Mouse (Mus musculus) thymus, adult 2 months (tissue): ENCODE data around the gene Tent4a.

Experiments used
- CTCF ChIP-seq: fragments of 200-500 bp; IDR thresholded peaks from 2 replicates; pipeline ENCODE4 v1.5.1; 2012; ENCODE audit warnings: mild to moderate bottlenecking, control low read depth, low read length, moderate library complexity, borderline replicate concordance; ENCODE audit not compliant: control insufficient read depth, poor library complexity, insufficient read depth; ENCODE audit errors: extremely low read depth
- POLR2A ChIP-seq: fragments of 200-500 bp; IDR thresholded peaks from 2 replicates; pipeline ENCODE4 v1.6.1; 2012; ENCODE audit warnings: mild to moderate bottlenecking, low read length, control low read depth, moderate library complexity; ENCODE audit not compliant: control insufficient read depth, poor library complexity, insufficient read depth; ENCODE audit errors: extremely low read depth

DNA sequence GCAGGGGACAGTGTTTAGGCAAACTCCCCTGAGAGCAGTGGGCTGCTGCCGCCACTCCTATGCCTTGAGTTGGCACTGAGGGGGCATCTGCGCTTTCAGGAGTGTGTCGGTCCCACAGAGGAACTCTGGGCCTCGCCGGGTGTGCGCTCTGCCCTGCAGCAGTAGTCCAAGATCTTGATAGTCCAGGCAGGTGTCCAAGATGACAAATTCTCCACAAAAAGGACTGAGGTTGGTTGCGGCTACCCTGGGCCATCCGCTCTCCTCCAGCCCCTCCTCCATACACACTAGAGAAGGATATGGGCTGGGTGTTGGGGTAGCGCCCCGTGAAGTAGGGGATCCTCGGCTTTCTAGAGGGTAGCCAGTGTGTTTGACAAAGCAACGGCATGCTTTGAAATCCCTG lies 9.2 kb upstream of the Tent4a start:
- no peak for TF ChIP-seq CTCF
- no peak for TF ChIP-seq POLR2A
